Mouse (Mus musculus): ENCODE measurements around the gene Il18r1. TPM values are rescaled to one million over a fixed set of nuclear protein-coding genes. Genes with fewer than 3 reads are reported as not detected.

The Il18r1 gene
- polyA plus RNA-seq, 1 experiment from 2014 or later, result 0.37 TPM

DNA sequence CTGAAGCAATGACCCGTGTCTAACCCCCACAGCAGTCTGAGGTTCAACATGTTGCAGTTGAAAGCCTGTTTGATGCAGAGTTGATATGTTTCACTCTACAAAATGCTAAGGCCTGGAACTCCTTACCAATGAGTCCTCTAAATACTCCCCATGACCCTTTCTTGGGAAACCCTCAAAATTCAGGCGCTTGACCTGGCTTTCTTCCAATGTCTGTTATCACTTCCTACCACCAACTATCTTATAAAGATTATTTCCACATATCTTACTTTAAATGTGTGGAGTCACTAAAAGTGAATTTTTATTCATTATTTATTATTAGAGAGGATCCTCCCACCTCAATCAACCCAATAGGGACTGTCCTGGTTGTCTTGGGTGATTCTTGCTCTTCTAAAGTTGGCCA, 33.2 kb upstream of the Il18r1 start:
- Histone ChIP-seq H3K9me3 (ENCODE audit: control insufficient read depth, low read length) (no peaks in the 10 kb centered on the region), H3K4me3 (ENCODE audit: low read length) (no peak overlapping the region), H3K27me3 (ENCODE audit: control insufficient read depth, insufficient read depth, low read length) (no peaks in the 10 kb centered on the region), H3K4me2 (replicated peaks; ENCODE audit: low read depth, low read length) (no peak overlapping the region), H3K9ac (ENCODE audit: low read depth, low read length) (no peak overlapping the region), H3K27ac (ENCODE audit: low read depth, low read length) (no peak overlapping the region), H3K36me3 (ENCODE audit: control insufficient read depth, insufficient read depth, low read length) (no peaks in the 10 kb centered on the region), H3K4me1 (ENCODE audit: control insufficient read depth, insufficient read depth, low read length) (no peaks in the 10 kb centered on the region)
- no peak for ATAC-seq (ENCODE audit: low FRiP score, low TSS enrichment)
- 88% methylated on average over 2 of the region's 2 CpGs for WGBS

DNA sequence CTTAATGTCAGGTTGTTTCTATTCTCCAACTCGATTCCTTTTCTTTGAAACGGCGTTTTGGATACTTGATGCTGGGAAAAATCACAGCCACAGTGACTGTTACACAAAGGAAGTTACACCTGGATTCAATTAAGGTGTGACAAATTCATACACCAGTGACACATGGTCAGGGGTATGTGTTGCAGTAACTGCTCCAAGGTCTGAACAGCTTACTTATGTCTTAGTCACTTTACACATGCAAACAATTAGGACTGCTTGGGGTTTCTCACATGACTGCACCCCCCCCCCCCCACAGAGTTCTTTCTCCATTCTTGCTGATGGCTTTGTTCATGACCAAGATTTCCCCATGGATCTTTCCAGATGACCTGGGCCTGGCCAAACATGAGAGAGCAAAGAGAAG, 29.4 kb upstream of the Il18r1 start:
- Histone ChIP-seq H3K4me2 (replicated peaks; ENCODE audit: low read depth, low read length) (no peak overlapping the region), H3K36me3 (ENCODE audit: control insufficient read depth, insufficient read depth, low read length) (no peaks in the 10 kb centered on the region), H3K9ac (ENCODE audit: low read depth, low read length) (no peak overlapping the region), H3K27me3 (ENCODE audit: control insufficient read depth, insufficient read depth, low read length) (no peaks in the 10 kb centered on the region), H3K9me3 (ENCODE audit: control insufficient read depth, low read length) (no peaks in the 10 kb centered on the region), H3K27ac (ENCODE audit: low read depth, low read length) (no peak overlapping the region), H3K4me3 (ENCODE audit: low read length) (no peak overlapping the region), H3K4me1 (ENCODE audit: control insufficient read depth, insufficient read depth, low read length) (no peaks in the 10 kb centered on the region)
- WGBS, result 81% methylated on average over 3 of the region's 3 CpGs
- ATAC-seq (ENCODE audit: low FRiP score, low TSS enrichment), result no peak

DNA sequence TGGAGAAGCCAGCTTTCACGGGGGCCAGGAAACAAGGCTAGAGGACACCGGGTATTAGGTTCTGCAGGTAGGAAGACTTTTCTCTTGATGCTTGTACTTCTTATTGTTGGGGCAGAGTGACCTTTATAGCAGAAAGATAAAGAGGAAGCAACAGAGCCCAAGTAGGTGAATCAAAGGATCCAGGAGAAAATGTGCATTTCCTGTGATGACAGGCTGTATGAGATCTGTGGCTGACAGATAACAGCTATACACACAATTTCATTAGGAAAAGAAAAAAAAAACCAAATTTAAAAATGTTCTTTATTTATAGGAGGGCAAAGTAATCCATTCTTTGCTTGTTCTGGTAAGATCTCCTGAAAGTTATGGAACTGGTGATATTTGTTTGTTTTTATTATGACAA, 28.0 kb upstream of the Il18r1 start:
- no peaks in the 10 kb centered on the region for H3K9me3 ChIP-seq (ENCODE audit: control insufficient read depth, low read length)
- H3K36me3 ChIP-seq (ENCODE audit: control insufficient read depth, insufficient read depth, low read length), result no peaks in the 10 kb centered on the region
- no peak overlapping the region for H3K9ac ChIP-seq (ENCODE audit: low read depth, low read length)
- H3K4me2 ChIP-seq (replicated peaks; ENCODE audit: low read depth, low read length), result no peak overlapping the region
- H3K4me3 ChIP-seq (ENCODE audit: low read length), result no peak overlapping the region
- no peak overlapping the region for H3K27ac ChIP-seq (ENCODE audit: low read depth, low read length)
- no peaks in the 10 kb centered on the region for H3K4me1 ChIP-seq (ENCODE audit: control insufficient read depth, insufficient read depth, low read length)
- no peak for ATAC-seq (ENCODE audit: low FRiP score, low TSS enrichment)
- H3K27me3 ChIP-seq (ENCODE audit: control insufficient read depth, insufficient read depth, low read length), result no peaks in the 10 kb centered on the region
- WGBS, result 81% methylated on average over 2 of the region's 2 CpGs

DNA sequence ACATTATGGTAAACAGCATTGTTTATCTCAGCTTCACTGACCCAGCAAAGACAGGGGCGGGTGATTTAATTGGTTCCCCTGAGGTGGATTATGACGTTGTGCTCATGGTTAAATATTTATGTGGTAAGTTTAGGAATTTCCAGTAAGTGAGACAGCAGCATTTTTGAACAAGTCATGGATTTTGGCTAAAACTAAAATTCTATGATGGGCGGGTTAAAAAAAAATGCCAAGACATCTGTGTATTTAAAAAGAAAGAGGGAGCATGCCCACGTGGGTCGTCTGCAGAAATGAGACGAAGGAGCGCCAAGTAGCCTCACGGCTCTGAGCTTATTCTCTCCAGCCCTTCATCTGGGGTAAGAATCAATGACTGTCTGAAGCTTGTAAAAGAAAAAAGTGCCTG, 25.8 kb upstream of the Il18r1 start:
- H3K4me3 ChIP-seq (ENCODE audit: low read length), result no peak overlapping the region
- no peak overlapping the region for H3K4me2 ChIP-seq (replicated peaks; ENCODE audit: low read depth, low read length)
- H3K27ac ChIP-seq (ENCODE audit: low read depth, low read length), result no peak overlapping the region
- no peaks in the 10 kb centered on the region for H3K27me3 ChIP-seq (ENCODE audit: control insufficient read depth, insufficient read depth, low read length)
- H3K9me3 ChIP-seq (ENCODE audit: control insufficient read depth, low read length), result no peaks in the 10 kb centered on the region
- no peak overlapping the region for H3K9ac ChIP-seq (ENCODE audit: low read depth, low read length)
- WGBS, result 78% methylated on average over 8 of the region's 8 CpGs
- no peaks in the 10 kb centered on the region for H3K36me3 ChIP-seq (ENCODE audit: control insufficient read depth, insufficient read depth, low read length)
- no peak for ATAC-seq (ENCODE audit: low FRiP score, low TSS enrichment)
- no peaks in the 10 kb centered on the region for H3K4me1 ChIP-seq (ENCODE audit: control insufficient read depth, insufficient read depth, low read length)

DNA sequence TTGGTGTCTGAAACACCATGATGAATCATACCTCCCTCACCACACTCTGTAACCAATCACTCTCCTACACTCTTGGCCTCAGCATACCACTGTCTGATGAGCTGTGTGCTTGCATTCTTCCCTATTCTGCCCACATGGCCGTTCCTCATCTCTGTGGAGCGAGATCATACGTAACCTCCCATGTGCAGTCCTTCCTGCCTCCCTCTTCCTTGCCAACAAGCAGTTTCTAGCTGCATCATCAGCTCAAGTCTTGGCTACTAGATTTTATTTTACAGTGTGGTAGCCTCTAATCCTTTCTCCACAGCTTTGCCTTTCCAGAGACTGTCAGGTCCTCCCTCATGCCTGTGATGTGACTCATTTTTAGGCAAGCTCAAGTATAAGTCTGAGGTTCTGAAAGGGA, 20.6 kb upstream of the Il18r1 start:
- Histone ChIP-seq H3K4me1 (ENCODE audit: control insufficient read depth, insufficient read depth, low read length) (no peaks in the 10 kb centered on the region), H3K4me2 (replicated peaks; ENCODE audit: low read depth, low read length) (no peak overlapping the region), H3K4me3 (ENCODE audit: low read length) (no peak overlapping the region), H3K36me3 (ENCODE audit: control insufficient read depth, insufficient read depth, low read length) (no peaks in the 10 kb centered on the region), H3K27me3 (ENCODE audit: control insufficient read depth, insufficient read depth, low read length) (no peaks in the 10 kb centered on the region), H3K9me3 (ENCODE audit: control insufficient read depth, low read length) (no peaks in the 10 kb centered on the region), H3K9ac (ENCODE audit: low read depth, low read length) (no peak overlapping the region), H3K27ac (ENCODE audit: low read depth, low read length) (no peak overlapping the region)
- ATAC-seq (ENCODE audit: low FRiP score, low TSS enrichment), result no peak
- 89% methylated on average over 3 of the region's 3 CpGs for WGBS

DNA sequence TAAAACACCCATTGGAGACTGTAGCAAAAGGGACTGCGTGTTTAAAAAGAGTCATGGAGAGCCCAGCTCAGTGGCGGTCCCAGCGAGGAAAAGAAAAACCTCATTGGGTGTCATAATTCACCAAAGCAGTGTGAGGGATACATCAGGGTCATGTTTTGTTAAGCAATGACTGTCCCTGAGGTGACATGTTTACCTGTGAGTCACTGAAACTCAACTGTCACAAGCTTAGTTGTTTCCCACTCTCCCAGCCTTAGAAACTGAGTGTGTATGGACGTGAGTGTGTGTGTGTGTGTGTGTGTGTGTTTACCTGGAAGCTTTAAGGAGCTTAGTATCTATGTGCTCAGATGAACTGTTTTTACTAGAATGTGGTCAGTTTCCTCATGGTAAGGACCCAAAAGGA, 2.0 kb downstream of the Il18r1 start:
- Histone ChIP-seq H3K27me3 (ENCODE audit: control insufficient read depth, insufficient read depth, low read length) (no peaks in the 10 kb centered on the region), H3K4me2 (replicated peaks; ENCODE audit: low read depth, low read length) (no peak overlapping the region), H3K36me3 (ENCODE audit: control insufficient read depth, insufficient read depth, low read length) (no peaks in the 10 kb centered on the region), H3K4me1 (ENCODE audit: control insufficient read depth, insufficient read depth, low read length) (no peaks in the 10 kb centered on the region), H3K9ac (ENCODE audit: low read depth, low read length) (no peak overlapping the region), H3K27ac (ENCODE audit: low read depth, low read length) (no peak overlapping the region), H3K9me3 (ENCODE audit: control insufficient read depth, low read length) (no peaks in the 10 kb centered on the region), H3K4me3 (ENCODE audit: low read length) (no peak overlapping the region)
- WGBS, result 84% methylated on average over 4 of the region's 4 CpGs
- no peak for ATAC-seq (ENCODE audit: low FRiP score, low TSS enrichment)

DNA sequence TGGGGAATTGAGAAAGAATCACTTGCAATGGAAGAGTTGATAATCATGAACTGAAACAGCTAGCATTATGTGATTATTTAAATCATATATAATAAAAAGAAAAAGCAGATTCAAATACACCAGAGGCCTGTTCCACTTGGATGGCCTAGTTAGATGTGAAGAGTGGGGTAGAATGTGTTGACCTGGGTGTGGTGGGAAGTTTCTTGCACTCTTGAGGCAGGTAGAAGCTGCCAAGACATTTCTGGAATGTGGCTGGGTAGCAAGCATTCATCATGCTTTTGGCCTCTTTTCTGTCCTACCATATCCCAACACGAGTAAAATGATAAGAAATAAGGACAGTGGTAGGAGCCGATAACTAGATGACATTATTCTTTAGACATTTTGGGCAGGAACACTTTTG, 3.5 kb downstream of the Il18r1 start:
- no peak overlapping the region for H3K4me3 ChIP-seq (ENCODE audit: low read length)
- no peaks in the 10 kb centered on the region for H3K9me3 ChIP-seq (ENCODE audit: control insufficient read depth, low read length)
- H3K27me3 ChIP-seq (ENCODE audit: control insufficient read depth, insufficient read depth, low read length), result no peaks in the 10 kb centered on the region
- no peaks in the 10 kb centered on the region for H3K36me3 ChIP-seq (ENCODE audit: control insufficient read depth, insufficient read depth, low read length)
- no peaks in the 10 kb centered on the region for H3K4me1 ChIP-seq (ENCODE audit: control insufficient read depth, insufficient read depth, low read length)
- no peak overlapping the region for H3K27ac ChIP-seq (ENCODE audit: low read depth, low read length)
- no peak overlapping the region for H3K9ac ChIP-seq (ENCODE audit: low read depth, low read length)
- WGBS, result 91% methylated on average over 2 of the region's 2 CpGs
- no peak overlapping the region for H3K4me2 ChIP-seq (replicated peaks; ENCODE audit: low read depth, low read length)
- ATAC-seq (ENCODE audit: low FRiP score, low TSS enrichment), result no peak

DNA sequence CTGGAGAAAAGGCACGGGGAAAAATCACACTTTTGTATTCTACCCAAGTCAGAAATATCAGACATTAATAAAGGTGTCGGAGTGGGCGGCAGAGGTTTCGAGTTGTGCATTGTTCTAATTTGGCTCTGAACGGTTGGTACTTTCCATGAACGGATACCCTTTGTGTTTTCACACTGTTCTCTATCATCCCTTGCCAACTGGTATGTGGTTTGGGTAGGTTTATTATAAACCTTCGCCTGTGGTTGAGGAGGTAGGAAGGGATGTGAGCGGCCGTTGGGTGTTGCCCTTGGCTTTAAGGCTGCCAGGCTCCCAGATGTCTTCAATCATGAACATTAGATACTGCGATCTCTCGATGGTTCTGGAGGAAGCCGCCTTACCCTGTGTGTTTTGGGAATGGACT, 4.5 kb downstream of the Il18r1 start:
- no peak overlapping the region for H3K4me2 ChIP-seq (replicated peaks; ENCODE audit: low read depth, low read length)
- no peaks in the 10 kb centered on the region for H3K36me3 ChIP-seq (ENCODE audit: control insufficient read depth, insufficient read depth, low read length)
- no peak overlapping the region for H3K9ac ChIP-seq (ENCODE audit: low read depth, low read length)
- no peaks in the 10 kb centered on the region for H3K9me3 ChIP-seq (ENCODE audit: control insufficient read depth, low read length)
- WGBS, result 92% methylated on average over 12 of the region's 12 CpGs
- ATAC-seq (ENCODE audit: low FRiP score, low TSS enrichment), result no peak
- no peak overlapping the region for H3K4me3 ChIP-seq (ENCODE audit: low read length)
- H3K4me1 ChIP-seq (ENCODE audit: control insufficient read depth, insufficient read depth, low read length), result no peaks in the 10 kb centered on the region
- H3K27ac ChIP-seq (ENCODE audit: low read depth, low read length), result no peak overlapping the region
- no peaks in the 10 kb centered on the region for H3K27me3 ChIP-seq (ENCODE audit: control insufficient read depth, insufficient read depth, low read length)

DNA sequence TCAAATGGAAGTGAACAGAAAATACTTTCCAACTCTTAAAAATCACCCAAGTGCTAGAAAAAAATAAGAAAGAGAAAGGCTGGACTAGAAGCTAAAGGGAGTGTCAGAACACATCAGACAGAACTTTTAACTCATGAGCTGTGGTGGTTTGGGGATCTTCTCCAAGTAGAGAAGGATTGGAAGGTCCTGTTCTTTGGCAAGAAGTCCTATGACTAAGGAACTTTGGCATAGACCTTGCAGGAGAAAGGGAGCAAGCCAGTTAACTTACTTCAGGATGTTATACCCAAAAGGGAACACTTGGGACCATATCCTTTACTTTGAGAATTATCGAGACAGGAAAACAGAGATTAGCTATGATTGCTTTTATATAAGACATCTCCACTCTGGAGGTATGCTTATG, 7.0 kb downstream of the Il18r1 start:
- 93% methylated on average over 1 of the region's 1 CpGs for WGBS
- no peak overlapping the region for H3K4me3 ChIP-seq (ENCODE audit: low read length)
- H3K36me3 ChIP-seq (ENCODE audit: control insufficient read depth, insufficient read depth, low read length), result no peaks in the 10 kb centered on the region
- no peaks in the 10 kb centered on the region for H3K9me3 ChIP-seq (ENCODE audit: control insufficient read depth, low read length)
- H3K4me1 ChIP-seq (ENCODE audit: control insufficient read depth, insufficient read depth, low read length), result no peaks in the 10 kb centered on the region
- H3K9ac ChIP-seq (ENCODE audit: low read depth, low read length), result no peak overlapping the region
- no peak overlapping the region for H3K4me2 ChIP-seq (replicated peaks; ENCODE audit: low read depth, low read length)
- ATAC-seq (ENCODE audit: low FRiP score, low TSS enrichment), result no peak
- no peaks in the 10 kb centered on the region for H3K27me3 ChIP-seq (ENCODE audit: control insufficient read depth, insufficient read depth, low read length)
- no peak overlapping the region for H3K27ac ChIP-seq (ENCODE audit: low read depth, low read length)

DNA sequence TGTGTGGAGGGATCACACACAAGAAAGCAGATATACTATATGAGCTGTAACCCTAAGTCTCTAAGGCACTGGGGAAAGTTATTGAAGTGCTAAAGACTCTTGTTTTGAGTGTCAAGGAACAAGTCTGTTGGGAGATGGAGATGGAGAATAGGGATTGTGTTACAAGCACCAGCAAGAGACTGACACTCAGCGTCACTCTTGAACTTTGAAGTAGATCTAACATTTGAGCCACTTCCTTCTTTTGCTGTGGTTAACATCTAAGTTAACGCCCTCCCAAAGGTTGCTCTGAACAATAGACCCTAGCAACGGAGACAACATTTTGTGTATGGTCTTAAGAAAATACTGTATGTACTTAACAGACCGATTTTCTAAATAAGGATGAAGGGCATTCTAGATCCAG, 8.3 kb downstream of the Il18r1 start:
- no peak overlapping the region for H3K4me2 ChIP-seq (replicated peaks; ENCODE audit: low read depth, low read length)
- no peak for ATAC-seq (ENCODE audit: low FRiP score, low TSS enrichment)
- H3K27ac ChIP-seq (ENCODE audit: low read depth, low read length), result no peak overlapping the region
- H3K4me3 ChIP-seq (ENCODE audit: low read length), result no peak overlapping the region
- 82% methylated on average over 4 of the region's 4 CpGs for WGBS
- no peaks in the 10 kb centered on the region for H3K36me3 ChIP-seq (ENCODE audit: control insufficient read depth, insufficient read depth, low read length)
- H3K9me3 ChIP-seq (ENCODE audit: control insufficient read depth, low read length), result no peaks in the 10 kb centered on the region
- no peaks in the 10 kb centered on the region for H3K27me3 ChIP-seq (ENCODE audit: control insufficient read depth, insufficient read depth, low read length)
- H3K4me1 ChIP-seq (ENCODE audit: control insufficient read depth, insufficient read depth, low read length), result no peaks in the 10 kb centered on the region
- no peak overlapping the region for H3K9ac ChIP-seq (ENCODE audit: low read depth, low read length)
